Mouse (Mus musculus): Measurements from ENCODE around the gene Cyp3a13.
"Not testable (repeated sequence)": the region's sequence is repeated elsewhere in the genome, so short reads cannot be mapped to it uniquely, and the experiment has no call there.

The Cyp3a13 gene

DNA sequence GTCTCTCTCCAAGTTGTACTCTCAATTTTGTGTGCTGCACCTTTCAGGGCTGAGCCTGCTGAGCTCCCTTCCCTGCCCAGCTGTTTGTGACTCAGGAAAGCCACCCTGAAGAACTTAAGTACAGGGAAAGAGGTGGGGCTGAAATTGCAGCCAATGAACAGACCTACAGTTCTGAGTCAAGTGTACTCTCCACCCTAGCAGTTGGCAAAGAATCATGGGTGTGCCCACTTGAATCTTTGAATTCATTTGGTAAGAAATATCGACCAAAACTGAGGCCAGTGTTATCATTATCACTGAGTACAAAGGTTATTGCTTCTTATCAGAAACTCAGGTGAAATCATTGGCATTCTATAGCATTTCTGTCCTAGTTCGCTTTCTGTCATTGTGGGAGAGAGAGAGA, at the start of gene Cyp3a13:
Gene Cyp3a13, minus strand, starts transcription at position 88 of the 400 bp plus-strand sequence.
- DNase-seq: peak; percentile 77 to 87

DNA sequence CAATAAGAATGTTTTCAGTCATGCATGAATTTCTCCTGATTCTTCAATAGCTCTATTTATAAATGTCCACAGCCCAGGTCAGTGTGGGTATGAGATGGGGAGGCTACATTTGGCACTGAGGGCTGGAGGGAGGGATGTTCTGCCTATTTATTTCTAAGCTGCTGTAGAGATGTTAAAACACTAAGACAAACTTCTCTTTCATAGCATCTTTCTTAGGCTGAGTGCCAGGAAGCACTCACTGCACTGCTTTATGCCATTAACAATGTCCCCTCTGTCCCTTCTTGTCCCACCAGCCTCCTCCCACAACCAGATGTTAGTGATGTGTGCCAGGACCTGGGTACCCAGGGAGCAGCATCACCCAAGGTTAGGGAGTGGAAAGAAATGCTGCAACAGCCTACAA, 45.1 kb upstream of the Cyp3a13 start:
- DNase-seq: no peak

DNA sequence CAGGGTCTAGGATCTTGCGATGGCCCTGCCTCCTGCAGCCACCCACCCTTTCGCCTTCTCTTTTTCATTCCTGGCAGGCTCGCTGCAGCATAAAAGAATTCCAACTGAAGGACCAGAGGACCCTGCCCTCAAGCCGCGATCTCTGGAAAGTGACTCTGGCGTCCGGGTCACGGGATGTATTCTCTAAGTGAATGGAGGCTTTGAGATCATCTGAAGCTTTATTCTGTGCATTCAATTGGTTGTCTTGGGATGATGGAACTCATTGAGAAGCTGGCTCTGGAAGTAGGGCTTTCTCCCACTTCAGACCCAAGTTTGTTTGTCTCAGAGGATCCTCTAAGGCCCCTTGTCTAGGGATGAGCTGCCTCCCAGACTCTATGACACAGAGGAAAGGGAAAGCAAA, 41.5 kb upstream of the Cyp3a13 start, which contains the start of gene Gjc3:
Gene Gjc3, minus strand, starts transcription at position 154 of the 400 bp plus-strand sequence.
- DNase-seq: no peak

DNA sequence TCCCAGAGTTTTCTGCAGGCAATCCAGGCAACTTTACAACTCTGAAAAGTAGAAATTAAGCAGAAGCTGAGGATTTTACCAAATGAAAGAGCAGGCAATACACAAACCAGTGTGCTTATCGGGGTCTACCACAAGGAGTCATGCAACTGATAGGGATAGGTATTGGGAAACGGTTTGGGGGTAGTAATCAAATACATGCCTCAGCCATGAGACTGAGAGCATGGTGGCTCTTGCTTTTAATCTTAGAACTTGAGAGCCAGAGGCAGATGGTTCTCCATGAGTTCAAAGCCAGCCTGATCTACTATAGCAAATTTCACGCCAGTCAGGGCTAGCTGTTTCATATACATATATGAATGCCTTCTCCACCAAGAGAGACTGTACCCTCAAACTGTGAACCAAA, 35.0 kb upstream of the Cyp3a13 start:
- no peak for DNase-seq

DNA sequence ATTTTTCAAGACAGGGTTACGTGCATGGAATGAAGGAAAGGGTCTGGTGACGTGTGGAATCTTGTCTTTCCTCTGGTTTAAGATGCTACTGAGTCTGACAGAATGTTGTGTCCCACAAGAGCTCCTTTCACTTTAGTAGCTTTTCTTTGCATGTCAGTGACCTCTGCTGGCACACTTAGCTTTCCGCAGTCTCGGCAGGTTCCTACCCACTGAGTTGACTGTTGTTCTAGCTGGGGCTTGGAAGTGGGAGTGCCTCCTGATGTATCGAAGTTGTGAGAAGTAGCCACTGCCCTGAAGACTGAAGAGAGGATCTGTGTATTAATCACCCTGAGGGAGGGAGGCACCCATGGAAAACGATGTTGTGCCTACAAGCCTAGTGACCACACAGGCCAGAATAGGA, 29.8 kb upstream of the Cyp3a13 start:
- peak; percentile 24 to 33 for DNase-seq

DNA sequence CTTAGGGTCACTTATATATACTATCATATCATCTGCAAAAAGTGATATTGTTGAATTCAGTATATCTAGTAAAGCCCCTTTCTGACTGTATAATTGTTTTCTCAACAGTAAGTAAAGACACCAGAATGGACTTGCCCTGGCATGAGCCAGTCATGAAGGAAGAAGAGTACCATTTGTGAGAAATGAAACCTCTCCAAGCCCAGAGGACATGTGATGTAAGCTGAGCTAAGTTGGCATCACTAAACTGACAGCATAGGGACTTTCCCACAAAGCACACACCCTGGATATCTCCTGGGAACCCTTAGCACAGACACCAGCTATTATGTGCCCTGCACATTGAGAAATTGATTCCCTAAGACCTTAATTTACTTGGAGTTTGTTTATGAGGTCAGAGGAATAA, 25.9 kb upstream of the Cyp3a13 start:
- DNase-seq: no peak

DNA sequence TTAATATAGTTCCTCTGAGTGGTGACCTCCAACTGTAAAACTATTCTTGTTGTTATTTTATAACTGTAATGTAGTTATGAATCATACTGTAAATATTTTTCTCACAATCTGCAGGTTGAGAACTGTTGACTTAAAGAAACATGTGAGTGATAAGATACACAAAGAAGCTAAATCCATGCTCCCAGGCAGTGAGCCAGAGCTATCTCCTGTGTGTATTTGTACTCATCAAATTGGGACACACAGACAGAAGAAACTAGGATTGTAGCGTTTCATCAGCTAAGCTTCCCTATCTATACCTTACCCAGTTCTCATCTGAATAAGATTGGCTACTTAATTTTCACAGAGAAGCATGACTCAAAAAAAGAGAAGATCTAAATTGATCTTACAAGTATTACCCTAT, 21.7 kb upstream of the Cyp3a13 start:
- DNase-seq: no peak

DNA sequence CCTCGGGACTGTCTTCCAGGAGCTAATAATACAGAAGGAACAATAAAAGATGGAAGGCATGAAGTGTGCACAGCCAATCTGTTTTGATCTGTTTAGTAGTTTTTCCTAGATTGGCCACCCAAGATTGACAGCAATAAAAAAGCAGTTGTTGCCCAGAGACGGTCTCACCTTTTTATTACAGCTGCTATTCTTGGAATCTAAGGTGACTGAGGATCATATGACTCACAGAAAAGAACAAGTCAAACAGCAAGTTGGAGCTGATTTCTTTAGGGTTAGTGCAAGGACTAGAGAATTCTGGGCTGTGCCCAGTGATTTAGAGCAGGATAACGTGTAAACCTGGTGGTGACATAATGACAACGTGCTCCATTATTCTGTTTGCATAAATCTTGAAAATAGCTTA, 19.5 kb upstream of the Cyp3a13 start:
- no peak for DNase-seq

DNA sequence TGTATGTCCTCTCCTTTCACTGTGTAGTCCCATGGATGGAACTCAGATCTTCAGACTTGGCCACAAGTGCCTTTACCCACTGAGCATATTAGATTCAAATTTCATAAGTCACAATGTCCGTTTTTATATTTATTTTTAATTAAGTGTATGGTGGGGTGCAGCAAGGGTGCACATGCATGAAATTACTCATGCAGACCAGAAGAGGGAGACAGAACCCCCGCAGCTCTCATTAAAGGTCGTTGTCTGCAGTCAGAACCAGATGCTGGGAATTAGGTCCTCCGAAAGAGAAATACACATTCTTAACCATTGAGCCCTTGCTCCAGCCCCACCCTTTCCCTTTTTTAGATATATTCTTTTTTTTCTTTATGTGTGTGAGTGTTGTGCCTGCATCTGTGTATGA, 15.8 kb upstream of the Cyp3a13 start:
- no peak for DNase-seq

DNA sequence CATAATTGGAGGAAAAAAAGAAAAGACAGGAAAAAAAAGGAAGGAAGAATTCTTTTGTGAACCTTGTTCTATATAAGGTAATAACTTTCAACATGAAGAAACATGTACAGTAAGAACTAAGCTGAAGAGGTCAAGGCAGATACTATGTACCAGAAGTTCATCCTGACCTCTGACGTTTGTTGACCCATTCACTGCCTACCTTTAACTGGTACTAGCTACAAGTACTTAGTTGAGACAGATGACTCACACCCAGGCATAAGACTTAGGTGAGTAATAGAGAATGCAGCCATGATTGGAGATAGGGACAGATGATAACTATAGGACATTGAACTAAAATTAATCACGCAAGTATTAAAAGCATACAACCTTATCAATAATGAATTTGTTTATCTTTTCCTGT, 15.1 kb upstream of the Cyp3a13 start:
- DNase-seq: no peak

DNA sequence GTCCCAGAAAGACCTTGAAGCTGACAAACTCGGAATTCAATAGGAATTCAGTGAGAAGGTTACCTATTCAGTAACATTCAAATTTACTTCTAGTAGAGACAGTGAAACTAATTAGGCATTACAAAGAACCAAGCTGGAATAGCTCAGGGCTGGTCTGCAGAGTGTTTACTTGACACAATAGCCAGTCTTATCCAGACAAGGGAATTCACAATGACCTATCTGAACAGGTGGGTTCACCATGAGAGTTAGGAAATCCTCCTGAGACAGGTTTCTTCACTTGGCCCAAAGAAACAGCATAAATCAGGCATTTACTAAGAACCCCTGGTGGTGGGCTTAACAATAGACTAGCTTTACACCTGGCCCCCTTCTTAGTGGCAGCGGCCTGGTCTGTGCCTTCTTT, 12.5 kb upstream of the Cyp3a13 start:
- not testable (repeated sequence) for DNase-seq

DNA sequence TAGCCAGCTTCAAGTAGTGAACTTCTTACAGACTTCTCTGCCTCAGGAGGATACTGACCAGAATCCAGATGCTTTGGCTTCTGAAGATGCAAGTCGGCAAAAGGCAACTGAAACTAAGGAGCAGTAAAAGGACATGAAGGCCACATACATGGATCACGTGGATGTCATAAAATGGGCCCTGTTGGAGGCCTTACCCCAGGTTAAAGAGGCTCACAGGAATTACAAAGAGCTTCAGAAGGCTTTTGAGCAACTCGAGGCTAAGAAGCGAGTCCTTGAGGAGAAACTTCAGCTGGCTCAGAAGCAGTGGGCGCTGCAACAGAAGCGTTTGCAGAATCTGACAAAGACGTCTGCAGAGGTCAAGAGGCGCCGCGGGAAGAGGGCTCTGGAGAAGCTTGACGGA, 7.0 kb upstream of the Cyp3a13 start:
- DNase-seq: no peak

DNA sequence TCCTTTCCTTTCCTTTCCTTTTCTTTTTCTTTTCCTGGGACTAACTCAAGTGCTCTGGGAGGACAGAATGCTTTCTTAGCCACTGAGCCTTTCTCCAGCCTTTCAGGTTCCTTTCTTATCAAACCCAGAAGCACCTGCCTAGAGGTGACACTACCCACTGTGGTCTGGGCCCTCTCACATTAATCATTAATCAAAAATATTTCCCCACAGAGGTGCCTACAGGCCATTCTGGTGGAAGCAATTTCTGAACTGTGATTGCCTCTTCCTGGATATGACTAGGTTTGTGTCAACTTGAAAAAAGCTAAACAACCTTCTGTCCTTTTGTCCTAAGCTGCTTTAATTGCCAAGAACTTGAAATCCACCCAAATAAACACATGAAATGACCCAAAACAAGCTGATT, 752 bp upstream of the Cyp3a13 start:
- DNase-seq: no peak

DNA sequence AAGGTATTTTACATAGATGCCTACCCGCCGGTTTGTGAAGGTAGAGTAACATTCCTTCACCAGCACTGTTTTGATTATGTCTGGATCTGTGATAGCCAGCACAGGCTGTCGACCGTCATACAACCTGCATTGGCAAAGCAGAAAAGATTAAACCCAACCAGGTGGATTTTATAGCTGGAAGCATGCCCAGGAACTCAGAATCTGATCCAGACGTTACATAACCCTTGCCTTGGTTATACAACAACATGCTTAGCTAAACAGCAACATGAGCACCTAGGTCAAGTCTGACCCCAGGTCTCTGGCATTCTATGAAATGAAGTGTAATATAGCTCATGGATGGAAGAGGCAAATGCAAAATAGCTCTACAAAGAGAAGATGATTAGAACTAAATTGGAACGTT, 5.9 kb downstream of the Cyp3a13 start:
- peak; percentile 20 to 62 for DNase-seq

DNA sequence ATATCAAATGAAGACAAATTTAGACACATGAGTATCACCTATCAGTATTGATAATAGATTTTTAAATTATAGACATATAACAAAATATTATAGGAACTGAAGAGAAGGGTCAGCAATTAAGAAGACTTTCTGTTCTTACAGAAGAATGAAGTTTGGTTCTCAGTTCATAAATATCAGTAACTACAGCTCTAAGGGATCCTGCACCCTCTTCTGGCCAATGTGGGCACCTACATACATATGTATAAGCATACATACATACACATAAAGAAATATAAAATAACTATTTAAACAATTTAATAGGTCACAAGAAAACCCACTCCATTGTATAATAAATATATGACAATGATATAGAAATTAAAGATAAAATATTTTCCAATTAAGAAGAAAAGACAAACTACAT, 6.9 kb downstream of the Cyp3a13 start:
- DNase-seq: no peak

DNA sequence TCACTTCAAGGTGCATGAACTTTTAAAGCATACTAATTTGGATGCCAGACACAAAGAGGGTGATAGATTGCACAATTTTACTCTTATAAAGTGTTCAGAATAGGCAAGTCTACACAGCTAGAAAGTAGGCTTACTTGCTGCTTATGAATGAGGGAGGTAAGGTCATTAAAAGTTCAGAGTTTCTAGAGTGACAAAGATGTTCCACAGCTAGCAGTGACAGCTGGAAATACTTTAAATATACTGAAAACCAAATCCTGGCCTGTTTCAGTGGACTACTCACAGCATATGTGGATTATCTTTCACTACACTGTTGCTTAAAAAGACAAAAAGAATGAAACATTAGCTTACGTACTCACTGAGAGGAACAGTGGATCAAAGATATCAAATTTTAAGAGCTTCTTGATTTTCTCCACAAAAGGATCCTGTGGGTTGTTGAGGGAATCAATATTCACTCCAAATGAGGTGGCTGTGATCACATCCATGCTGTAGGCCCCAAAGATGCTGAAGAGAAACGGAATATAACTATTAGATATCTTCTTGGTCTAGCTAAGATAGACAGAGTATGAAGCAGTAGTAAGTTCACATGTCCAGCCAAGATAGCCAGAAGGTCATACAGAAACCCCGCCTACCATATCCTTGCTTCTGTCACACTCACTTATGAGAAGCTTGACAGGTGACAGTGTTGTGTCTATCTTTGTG, 11.7 kb downstream of the Cyp3a13 start:
- no peak for DNase-seq

DNA sequence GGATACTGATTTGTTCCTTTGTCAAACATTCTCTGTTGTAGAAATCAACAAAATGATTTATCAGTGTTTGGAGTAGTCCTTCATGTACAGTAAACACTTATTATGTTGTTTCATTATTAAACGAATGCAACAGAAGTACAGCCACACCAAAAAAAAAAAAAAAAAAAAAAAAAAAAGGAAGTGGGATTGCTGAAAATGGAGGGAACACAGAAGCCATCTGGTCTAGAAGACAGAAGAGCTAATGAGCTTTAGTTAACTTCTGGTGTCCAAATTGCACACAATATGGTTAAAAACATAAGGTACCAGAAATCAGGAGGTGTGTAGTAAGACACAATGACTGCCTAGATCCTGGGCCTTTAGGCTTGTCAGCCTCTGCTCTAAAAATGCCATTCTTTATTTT, 23.6 kb downstream of the Cyp3a13 start:
- no peak for DNase-seq

DNA sequence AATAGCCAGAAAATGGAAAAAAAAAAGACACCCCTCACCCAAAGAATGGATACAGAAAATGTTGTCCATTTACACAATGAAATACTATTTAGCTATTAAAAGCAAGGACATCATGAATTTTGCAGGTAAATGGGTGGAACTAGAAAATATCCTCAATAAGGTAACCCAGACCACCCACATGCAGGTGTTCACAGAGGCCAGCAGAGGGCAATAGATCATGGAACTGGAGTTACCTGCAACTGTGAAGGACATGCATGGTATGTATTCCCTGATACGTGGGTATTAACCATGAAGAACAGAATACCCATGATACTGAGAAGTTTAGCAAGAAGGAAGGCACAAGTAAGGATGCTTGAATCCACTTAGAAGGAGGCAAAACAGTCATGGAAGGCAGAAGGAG, 28.5 kb downstream of the Cyp3a13 start:
- DNase-seq: no peak

DNA sequence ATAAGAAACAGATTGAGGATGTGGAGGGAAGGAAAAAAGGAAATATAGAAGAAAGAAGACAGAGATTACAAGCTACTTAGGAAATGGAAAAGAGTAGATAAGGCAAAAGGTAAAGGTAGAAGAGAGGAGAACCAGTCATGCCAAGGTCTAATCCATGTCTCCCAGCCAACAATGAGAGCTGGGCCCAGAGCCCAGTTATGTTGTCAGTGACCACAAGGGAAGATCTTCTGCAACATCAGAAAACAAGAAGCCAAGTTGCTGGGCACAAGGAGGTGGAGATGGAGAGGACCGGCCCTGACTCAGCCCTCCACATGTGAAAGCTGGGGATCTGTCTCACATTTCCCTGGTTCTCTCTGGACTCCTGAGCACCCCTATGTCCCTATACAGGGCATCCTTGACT, 33.8 kb downstream of the Cyp3a13 start:
- DNase-seq: no peak

DNA sequence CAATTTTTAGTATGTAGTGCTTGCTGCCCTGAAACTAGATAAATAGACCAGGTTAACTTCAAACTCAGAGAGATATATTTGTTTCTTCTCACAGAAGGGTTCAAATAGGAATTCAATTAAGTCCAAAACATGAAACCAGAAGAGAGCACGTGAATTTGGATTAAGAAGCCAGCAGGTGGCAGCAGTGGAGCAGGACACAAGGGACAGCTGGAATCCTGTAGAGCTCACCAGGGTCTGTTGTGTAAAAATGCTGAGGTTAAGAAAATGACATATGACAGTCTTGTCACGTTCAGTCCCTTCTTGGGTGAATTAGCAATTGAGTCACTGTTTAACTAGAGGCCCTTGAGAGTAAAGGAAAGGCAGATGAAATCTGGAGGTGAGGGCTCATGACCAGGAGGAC, 35.5 kb downstream of the Cyp3a13 start:
- DNase-seq: peak; percentile 21 to 48

DNA sequence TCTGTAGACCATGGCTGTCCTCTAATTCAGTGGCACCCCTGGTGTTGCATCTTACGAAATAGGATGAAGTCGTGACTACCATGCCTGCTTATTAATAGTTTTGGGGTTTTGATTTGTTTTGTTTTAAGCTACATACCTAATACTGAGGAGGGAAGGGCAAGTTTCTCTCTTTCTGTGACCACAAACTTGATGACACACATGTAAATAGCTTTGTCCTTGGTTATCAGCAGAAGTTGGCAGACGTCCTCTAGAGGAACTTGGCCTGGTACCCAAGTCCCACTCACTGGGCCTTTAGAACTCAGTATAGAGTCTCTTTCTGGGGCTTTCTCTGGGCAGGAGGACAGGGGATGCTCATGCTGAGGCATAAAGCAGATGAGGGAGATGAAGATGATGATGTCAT, 38.1 kb downstream of the Cyp3a13 start:
- no peak for DNase-seq

DNA sequence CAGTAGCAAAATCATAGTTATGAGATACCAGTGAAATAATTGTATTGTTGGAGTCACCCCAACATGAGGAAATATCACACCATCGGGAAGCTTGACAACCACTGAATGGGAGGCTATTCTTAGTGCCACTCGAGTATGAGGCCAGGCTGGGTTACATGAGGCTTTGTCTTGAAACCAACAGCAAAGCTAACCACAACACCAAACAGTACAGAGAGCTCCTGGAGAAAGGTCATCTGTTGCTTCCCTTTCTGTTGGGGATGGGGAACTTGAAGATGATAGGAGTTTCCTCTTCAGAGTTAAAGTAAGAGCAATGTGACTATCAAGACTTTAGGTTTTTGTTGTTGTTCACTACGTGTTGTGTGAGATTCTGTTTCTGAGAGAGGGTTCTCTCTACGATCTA, 38.5 kb downstream of the Cyp3a13 start:
- no peak for DNase-seq

DNA sequence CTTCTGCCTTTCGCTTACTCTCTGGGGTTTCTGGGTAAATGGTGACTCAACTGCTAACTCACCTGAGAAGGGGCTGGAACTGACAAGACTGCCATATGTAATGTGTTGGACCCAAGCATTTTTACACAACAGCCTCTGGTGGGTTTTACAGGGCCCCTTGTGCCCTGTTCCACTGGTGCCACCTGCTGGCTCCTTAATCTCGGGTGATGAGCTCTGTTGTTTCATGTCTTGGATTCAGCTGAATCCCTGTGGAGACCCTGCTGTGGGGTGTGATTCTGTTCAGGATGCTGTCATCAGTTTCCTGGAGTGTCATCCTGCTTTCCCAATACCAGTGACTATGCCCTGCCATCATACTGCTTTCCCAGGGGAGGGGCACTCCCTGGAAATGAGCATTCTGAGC, 43.6 kb downstream of the Cyp3a13 start:
- no peak for DNase-seq

DNA sequence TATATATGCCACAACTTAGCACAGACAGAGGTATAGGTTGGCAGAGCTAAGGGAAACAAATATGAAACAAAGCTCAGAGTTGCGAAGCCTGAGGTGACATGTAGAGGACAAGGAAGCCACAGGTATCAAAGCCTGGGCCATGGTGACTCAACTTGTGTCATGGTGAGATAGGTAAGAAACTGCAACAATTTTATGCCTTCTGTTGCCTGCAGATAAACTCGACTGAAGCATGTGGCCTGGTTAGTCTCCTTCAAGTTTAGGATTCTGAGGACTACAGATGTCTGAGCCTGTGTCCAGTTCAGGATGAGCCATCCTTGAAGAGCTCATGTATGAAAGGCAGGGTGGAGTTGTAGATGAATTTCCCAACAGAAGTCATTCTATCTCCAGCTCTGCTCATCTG, 46.4 kb downstream of the Cyp3a13 start:
- no peak for DNase-seq

DNA sequence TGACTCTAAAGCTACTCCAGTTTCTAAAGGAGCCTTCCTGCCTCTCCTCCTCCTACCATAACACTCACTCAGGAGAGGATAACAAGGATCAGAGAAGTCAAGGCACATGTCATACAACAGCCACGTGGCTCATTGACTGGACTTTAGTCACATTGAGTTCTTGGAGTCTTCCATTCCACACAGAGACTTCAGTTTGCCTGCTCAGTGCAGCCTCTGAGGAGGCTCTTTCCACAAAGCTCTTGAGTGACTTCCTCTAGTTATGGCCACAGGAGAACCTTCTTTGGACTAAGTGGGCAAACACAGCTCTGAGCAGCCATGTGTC, 49.1 kb downstream of the Cyp3a13 start:
- DNase-seq: not testable (repeated sequence)
